Comparison of ENCODE assay signal across 26 mouse cellular contexts in genomic region chr8:85408526-85408925, GRCm38 (mm10). TPM values are rescaled to one million over a fixed set of nuclear protein-coding genes. Genes with fewer than 3 reads are reported as not detected.
DNase-seq lines count a peak whose midpoint lies in the region; ATAC-seq and TF ChIP-seq lines count a peak whose summit lies in the region.
"Had no signal": no experiment of that assay in that cellular context is flagged by ENCODE, and none has a peak within 500 bp of the region (broad histone marks: within the 10 kb centered on the region; RNA-seq: fewer than 3 reads in every experiment).

No protein-coding gene starts in this region.

- peaks cover 6% of the 10 kb centered on the region; the same call in 1 of the 2 replicates for H3K36me3 ChIP-seq in heart, embryonic 16.5 days (ENCODE audit: control insufficient read depth, insufficient read depth)
- H3K36me3 ChIP-seq in megakaryocyte, embryonic 14.5 days (replicated peaks; ENCODE audit: low read length): peaks cover 25% of the 10 kb centered on the region
- peaks cover 15% of the 10 kb centered on the region for H3K36me3 ChIP-seq in myocyte (ENCODE audit: control insufficient read depth, insufficient read depth)
- H3K36me3 ChIP-seq: intestine, embryonic 15.5 days had no signal

- no peaks in the 10 kb centered on the region for H3K27me3 ChIP-seq in heart, embryonic 16.5 days (ENCODE audit: control insufficient read depth, insufficient read depth, low read length)
- no peaks in the 10 kb centered on the region for H3K27me3 ChIP-seq in megakaryocyte, embryonic 14.5 days (replicated peaks)
- H3K27me3 ChIP-seq in Patski (no peaks in the 10 kb centered on the region), myocyte (ENCODE audit: control insufficient read depth, insufficient read depth, insufficient read length) (no peaks in the 10 kb centered on the region)
- H3K27me3 ChIP-seq: embryonic facial prominence, embryonic 13.5 days; hindbrain, embryonic 13.5 days; intestine, embryonic 15.5 days had no signal

- DNase-seq in heart, adult 8-10 months (ENCODE audit: low spot score): no peak
- no peak for DNase-seq in Patski (ENCODE audit: low read depth, low spot score)
- DNase-seq in Muller cell, postnatal 12 days (ENCODE audit: inconsistent ontology term): no peak
- no peak for DNase-seq in left cerebral cortex, postnatal 36 days (ENCODE audit: low spot score in 2 of 2)
- DNase-seq: adrenal gland, adult 8-10 months; adrenal gland, postnatal 25 days; cerebellum, adult 11-12 months; cerebellum, adult 8-10 months; cerebellum, postnatal 36 days; gastrocnemius, postnatal 25 days had no signal

- CTCF ChIA-PET in Patski (lab: Charles Lee): interaction anchor here (0.7 to 0.9 kb wide), 2 partner anchors 52 to 96 kb away, joined by 3 to 4 read pairs; no protein-coding TSS in a partner anchor

- peaks cover 4% of the 10 kb centered on the region for H3K79me2 ChIP-seq in myocyte (ENCODE audit: control insufficient read depth, insufficient read depth)

- POLR2A ChIA-PET in Patski (lab: Charles Lee): no interaction called here

- H3K9ac ChIP-seq in heart, embryonic 16.5 days (ENCODE audit: low read length): no peak overlapping the region
- H3K9ac ChIP-seq: embryonic facial prominence, embryonic 13.5 days; forebrain, postnatal 0 days; hindbrain, embryonic 13.5 days; intestine, embryonic 15.5 days had no signal

- in situ Hi-C loops in Patski (cut with MboI; ENCODE audit: low pct_unique_long_range_greater_than_20kb): no loop called here

- 0 out of 2 replicates have a peak overlapping the region, but pooled peaks have one; percentile 27 for H3K27ac ChIP-seq in heart, embryonic 16.5 days (ENCODE audit: low read length)
- H3K27ac ChIP-seq: embryonic facial prominence, embryonic 10.5 days; embryonic facial prominence, embryonic 13.5 days; heart, embryonic 10.5 days; hindbrain, embryonic 10.5 days; hindbrain, embryonic 13.5 days; intestine, embryonic 15.5 days had no signal

- no peak for TF ChIP-seq POLR2A in myocyte (IDR thresholded peaks at IDR 0.05; ENCODE audit: insufficient read length, low read depth)

- H3K4me2 ChIP-seq in heart, embryonic 16.5 days (ENCODE audit: low read depth, low read length): no peak overlapping the region
- H3K4me2 ChIP-seq in myocyte (ENCODE audit: low read depth): peak overlapping the region; percentile 16
- H3K4me2 ChIP-seq: embryonic facial prominence, embryonic 13.5 days; hindbrain, embryonic 13.5 days; intestine, embryonic 15.5 days had no signal

- intact Hi-C loops in left cerebral cortex, postnatal 36 days (cut with DNase I): loop anchor here (5.0 kb wide), 1 partner anchor 96 kb away; no protein-coding TSS in a partner anchor

- peaks cover 9% of the 10 kb centered on the region for H3K4me1 ChIP-seq in heart, embryonic 16.5 days (ENCODE audit: control insufficient read depth, insufficient read depth, low read length)
- peaks cover 32% of the 10 kb centered on the region for H3K4me1 ChIP-seq in megakaryocyte, embryonic 14.5 days
- H3K4me1 ChIP-seq: embryonic facial prominence, embryonic 13.5 days; hindbrain, embryonic 13.5 days; intestine, embryonic 15.5 days had no signal

- 66% methylated on average over 3 of the region's 3 CpGs for WGBS in heart, embryonic 16.5 days

- H3K4me3 ChIP-seq in heart, embryonic 16.5 days (ENCODE audit: low read length): no peak overlapping the region
- H3K4me3 ChIP-seq in megakaryocyte, embryonic 14.5 days (replicated peaks): peak overlapping the region; percentile 83
- H3K4me3 ChIP-seq in myocyte: no peak overlapping the region
- H3K4me3 ChIP-seq: embryonic facial prominence, embryonic 10.5 days; embryonic facial prominence, embryonic 13.5 days; heart, embryonic 10.5 days; hindbrain, embryonic 10.5 days; hindbrain, embryonic 13.5 days; intestine, embryonic 15.5 days had no signal

- no peak for TF ChIP-seq CTCF in Patski (IDR thresholded peaks at IDR 0.05)

- H3K9me3 ChIP-seq in heart, embryonic 16.5 days (replicated peaks; ENCODE audit: control insufficient read depth, low read length): no peaks in the 10 kb centered on the region
- H3K9me3 ChIP-seq in megakaryocyte, embryonic 14.5 days: no peaks in the 10 kb centered on the region
- H3K9me3 ChIP-seq: embryonic facial prominence, embryonic 10.5 days; embryonic facial prominence, embryonic 13.5 days; heart, embryonic 10.5 days; hindbrain, embryonic 10.5 days; hindbrain, embryonic 13.5 days; intestine, embryonic 15.5 days had no signal

- ATAC-seq in heart, embryonic 16.5 days (replicated peaks; ENCODE audit: extremely low read depth, insufficient read depth, low FRiP score): no peak
- ATAC-seq in megakaryocyte, adult 5-6 weeks (ENCODE audit: poor library complexity, severe bottlenecking): no peak
- peak; percentile 44 for ATAC-seq in Patski
- ATAC-seq: forebrain, embryonic 14.5 days; forebrain, postnatal 0 days; hindbrain, embryonic 16.5 days had no signal

- no peak overlapping the region for H3ac ChIP-seq in myocyte (ENCODE audit: control insufficient read depth, insufficient read length)

TF ChIP-seq in myocyte, 11 proteins besides CTCF, POLR2A, EP300 and RAD21:
- TF ChIP-seq TCF12 (IDR thresholded peaks at IDR 0.05; ENCODE audit: insufficient read depth, poor library complexity, severe bottlenecking) (no peak), MYOG (IDR thresholded peaks at IDR 0.05; ENCODE audit: control insufficient read depth in 1 of 3, insufficient read depth in 1 of 3, insufficient read length in 2 of 3, low read depth in 2 of 3) (no peak), E2F4 (IDR thresholded peaks at IDR 0.05; ENCODE audit: insufficient read depth) (no peak), CEBPB (IDR thresholded peaks at IDR 0.05; ENCODE audit: insufficient read depth, poor library complexity, severe bottlenecking) (no peak), REST (IDR thresholded peaks at IDR 0.05; ENCODE audit: insufficient read depth, insufficient read length) (no peak), MAX (IDR thresholded peaks at IDR 0.05; ENCODE audit: low read depth) (no peak), POLR2AphosphoS2 (IDR thresholded peaks at IDR 0.05; ENCODE audit: insufficient read length, low read depth) (no peak), USF1 (IDR thresholded peaks at IDR 0.05; ENCODE audit: low read depth) (no peak), TCF3 (IDR thresholded peaks at IDR 0.05; ENCODE audit: insufficient read length, low read depth) (no peak), SRF (IDR thresholded peaks at IDR 0.05; ENCODE audit: control insufficient read depth, insufficient read length, low read depth) (no peak), MYOD1 (IDR thresholded peaks at IDR 0.05; ENCODE audit: control insufficient read depth in 1 of 3, insufficient read length in 2 of 3, low read depth in 2 of 3) (no peak)
TF ChIP-seq in myocyte: peak in this region for 0.

RNA-seq across cellular contexts. Expression of gene Mylk3, which starts 22.4 kb away (rescaled TPM):
- polyA plus RNA-seq in heart, embryonic 16.5 days (2015; fragmentation: Nextera tagmentation; extraction: Ambion mirVana): 254 and 278 TPM in 2 replicates
- 100 to 1,000 TPM; 470 to 539 (median 495) TPM for total RNA-seq in heart, adult 8-10 months (2022)
- polyA plus RNA-seq in megakaryocyte, embryonic 14.5 days (2012; ENCODE audit: insufficient read depth, low replicate concordance): 4.2 TPM in 1 of 2 replicates, not detected in the other
- total RNA-seq in megakaryocyte, adult 5-6 weeks (2015): 0.20 and 0.43 TPM in 2 replicates
- total RNA-seq in megakaryocyte, adult 5-6 weeks (2017): 1.7 and 1.9 TPM in 2 replicates
- not detected for polyA plus RNA-seq in Patski (2021)
- 3.7 TPM for polyA plus RNA-seq in myocyte (2012; fragmentation: generic; extraction: Trizol)
- total RNA-seq in left cerebral cortex, postnatal 36 days (2021): 1 to 10 TPM; 2.3 to 3.2 TPM
- polyA plus RNA-seq: activated CD4-positive, CD25-positive, alpha-beta regulatory T cell, adult 4 months; C2C12; CD4-positive, CD25-positive, alpha-beta regulatory T cell, adult 4 months had no signal

RNA-seq across cellular contexts. Expression of gene 4921524J17Rik, which starts 24.1 kb away (rescaled TPM):
- polyA plus RNA-seq in heart, embryonic 16.5 days (2015; fragmentation: Nextera tagmentation; extraction: Ambion mirVana): 56.8 and 70.0 TPM in 2 replicates
- total RNA-seq in heart, adult 8-10 months (2022): 10 to 100 TPM; 13.9 to 17.5 (median 16.3) TPM
- polyA plus RNA-seq in megakaryocyte, embryonic 14.5 days (2012; ENCODE audit: insufficient read depth, low replicate concordance): 34.8 TPM in 1 of 2 replicates, not detected in the other
- 21.1 and 21.2 TPM in 2 replicates for total RNA-seq in megakaryocyte, adult 5-6 weeks (2015)
- 28.9 and 54.2 TPM in 2 replicates for total RNA-seq in megakaryocyte, adult 5-6 weeks (2017)
- polyA plus RNA-seq in Patski (2021) (25.1 TPM), myocyte (2012; fragmentation: generic; extraction: Trizol) (12.3 TPM)
- 10 to 100 TPM; 11.1 to 14.2 TPM for total RNA-seq in left cerebral cortex, postnatal 36 days (2021)

Comparison
In these comparisons a context has a peak if more than half of its experiments do, and no peak if none do; other contexts are left out.
1. RNA of gene Mylk3, which starts 22.4 kb away (polyA plus RNA-seq): 254 to 278 TPM in heart, embryonic 16.5 days; 4.2 TPM in megakaryocyte, embryonic 14.5 days, 3.7 TPM in myocyte (single experiment) and not detected in Patski (single experiment); every median in the first group is over 10 times any median in the second.